Mouse (Mus musculus) embryonic facial prominence, embryonic 14.5 days (tissue): ENCODE measurements around the gene Bora. TPM values are rescaled to one million over a fixed set of nuclear protein-coding genes. Genes with fewer than 3 reads are reported as not detected.
A peak's percentile ranks its signal among the peaks of the same experiment; 100 is the strongest.

Experiments
- ATAC-seq: fragments of 200-750 bp; cut with Nextera tagmentation; 2 replicates; pipeline ENCODE4 v1.8.0; 2017; ENCODE audit warnings: low read depth, moderate number of reproducible peaks, moderate TSS enrichment
- DNase-seq: peaks from one replicate; pipeline ENCODE4 v3.0.0-alpha.2; 2015; ENCODE audit warnings: low spot score
- H3K27ac ChIP-seq: fragments of 300-500 bp; sonication (generic); replicated peaks from 2 replicates; pipeline ENCODE4 v1.5.1; 2014; ENCODE audit warnings: low read depth, mild to moderate bottlenecking, low read length, moderate library complexity
- H3K27me3 ChIP-seq: fragments of 300-500 bp; sonication (generic); replicated peaks from 2 replicates; pipeline ENCODE4 v1.6.1; 2014; ENCODE audit warnings: low read length; ENCODE audit not compliant: control insufficient read depth, insufficient read depth
- H3K36me3 ChIP-seq: fragments of 300-500 bp; sonication (generic); 2 replicates; pipeline ENCODE4 v1.6.1; 2014; ENCODE audit warnings: low read length, mixed read lengths; ENCODE audit not compliant: control insufficient read depth, insufficient read depth
- H3K4me1 ChIP-seq: fragments of 300-500 bp; sonication (generic); 2 replicates; pipeline ENCODE4 v1.6.1; 2014; ENCODE audit warnings: antibody characterized with exemption, low read length; ENCODE audit not compliant: control insufficient read depth, insufficient read depth
- H3K4me2 ChIP-seq: fragments of 300-500 bp; sonication (generic); 2 replicates; pipeline ENCODE4 v1.6.1; 2014; ENCODE audit warnings: low read depth, mild to moderate bottlenecking, low read length, moderate library complexity, mixed read lengths
- H3K4me3 ChIP-seq: fragments of 300-500 bp; sonication (generic); 2 replicates; pipeline ENCODE4 v1.5.1; 2014; ENCODE audit warnings: low read depth, mild to moderate bottlenecking, low read length
- H3K9ac ChIP-seq: fragments of 300-500 bp; sonication (generic); 2 replicates; pipeline ENCODE4 v1.6.1; 2014; ENCODE audit warnings: low read depth, mild to moderate bottlenecking, low read length, moderate library complexity, mixed read lengths
- H3K9me3 ChIP-seq: fragments of 300-500 bp; sonication (generic); 2 replicates; pipeline ENCODE4 v1.6.1; 2016; ENCODE audit warnings: low read length; ENCODE audit not compliant: control insufficient read depth
- WGBS: fragments of 180-500 bp; shearing (Covaris S2); extraction: QIAGEN DNeasy Blood & Tissue Kit; methylation state at CpG from one replicate; pipeline ENCODE4 v1.1.7; 2014; 5-methylcytosine and 5-hydroxymethylcytosine counted together
- polyA plus RNA-seq: library from polyadenylated mRNA; unstranded; fragments of >200 nt; fragmentation: Nextera tagmentation; extraction: Ambion mirVana; gene quantifications from 2 replicates; pipeline ENCODE4 v1.2.1, GENCODE M21; 2014

Gene Bora
- polyA plus RNA-seq, 1 experiment from 2014 or later: 26.7 TPM

- DNase-seq: peak; percentile 5
- Histone ChIP-seq H3K9me3 (no peaks in the 10 kb centered on the region), H3K4me1 (peaks cover 6% of the 10 kb centered on the region; the same call in 1 of the 2 replicates), H3K27me3 (no peaks in the 10 kb centered on the region), H3K9ac (peak overlapping the region; percentile 58), H3K4me3 (peak overlapping the region; percentile 99), H3K4me2 (peak overlapping the region; percentile 57), H3K27ac (no peak overlapping the region), H3K36me3 (peaks cover 65% of the 10 kb centered on the region)
- no peak for ATAC-seq
- 6% methylated on average over 20 of the region's 20 CpGs for WGBS
These were observed 54.1 kb downstream of the Bora start for GRCm38 (mm10) chr14:99099967-99100587.

GRCm38 (mm10) chr14:99103050-99103449, 57.0 kb downstream of the Bora start:
- peaks cover 62% of the 10 kb centered on the region for H3K36me3 ChIP-seq
- H3K27me3 ChIP-seq: no peaks in the 10 kb centered on the region
- no peaks in the 10 kb centered on the region for H3K9me3 ChIP-seq
- H3K4me1 ChIP-seq: peaks cover 6% of the 10 kb centered on the region; the same call in 1 of the 2 replicates
- H3K9ac ChIP-seq: no peak overlapping the region
- WGBS: 94% methylated on average over 4 of the region's 4 CpGs
- H3K4me2 ChIP-seq: no peak overlapping the region
- DNase-seq (no peak), ATAC-seq (no peak)
- no peak overlapping the region for H3K4me3 ChIP-seq
- H3K27ac ChIP-seq: no peak overlapping the region

GRCm38 (mm10) chr14:99104542-99105123, 58.6 kb downstream of the Bora start:
- no peak overlapping the region for H3K27ac ChIP-seq
- WGBS: 91% methylated on average over 6 of the region's 6 CpGs
- H3K36me3 ChIP-seq: peaks cover 73% of the 10 kb centered on the region
- no peak for DNase-seq
- no peaks in the 10 kb centered on the region for H3K4me1 ChIP-seq
- H3K4me3 ChIP-seq: no peak overlapping the region
- no peaks in the 10 kb centered on the region for H3K27me3 ChIP-seq
- no peaks in the 10 kb centered on the region for H3K9me3 ChIP-seq
- H3K4me2 ChIP-seq: no peak overlapping the region
- no peak for ATAC-seq
- H3K9ac ChIP-seq: no peak overlapping the region

- no peaks in the 10 kb centered on the region for H3K4me1 ChIP-seq
- no peak overlapping the region for H3K4me3 ChIP-seq
- DNase-seq: no peak
- no peak for ATAC-seq
- no peaks in the 10 kb centered on the region for H3K27me3 ChIP-seq
- WGBS: 79% methylated on average over 2 of the region's 2 CpGs
- H3K4me2 ChIP-seq: no peak overlapping the region
- H3K27ac ChIP-seq: no peak overlapping the region
- peaks cover 88% of the 10 kb centered on the region for H3K36me3 ChIP-seq
- H3K9me3 ChIP-seq: no peaks in the 10 kb centered on the region
- no peak overlapping the region for H3K9ac ChIP-seq
These were observed 60.6 kb downstream of the Bora start for GRCm38 (mm10) chr14:99106671-99107070.

GRCm38 (mm10) chr14:99107631-99108187, 61.7 kb downstream of the Bora start:
- no peak overlapping the region for H3K9ac ChIP-seq
- no peak for DNase-seq
- H3K36me3 ChIP-seq: peaks cover 87% of the 10 kb centered on the region
- H3K27me3 ChIP-seq: no peaks in the 10 kb centered on the region
- 75% methylated on average over 2 of the region's 2 CpGs for WGBS
- ATAC-seq: no peak
- H3K4me3 ChIP-seq: no peak overlapping the region
- H3K9me3 ChIP-seq: no peaks in the 10 kb centered on the region
- no peak overlapping the region for H3K27ac ChIP-seq
- H3K4me1 ChIP-seq: no peaks in the 10 kb centered on the region
- no peak overlapping the region for H3K4me2 ChIP-seq

- ATAC-seq: no peak
- H3K4me2 ChIP-seq: no peak overlapping the region
- no peaks in the 10 kb centered on the region for H3K9me3 ChIP-seq
- H3K4me1 ChIP-seq: no peaks in the 10 kb centered on the region
- H3K36me3 ChIP-seq: peaks cover 85% of the 10 kb centered on the region
- 85% methylated on average over 6 of the region's 6 CpGs for WGBS
- H3K27me3 ChIP-seq: no peaks in the 10 kb centered on the region
- no peak overlapping the region for H3K4me3 ChIP-seq
- no peak for DNase-seq
- H3K9ac ChIP-seq: no peak overlapping the region
- no peak overlapping the region for H3K27ac ChIP-seq
These were observed 62.7 kb downstream of the Bora start for GRCm38 (mm10) chr14:99108762-99109161.

GRCm38 (mm10) chr14:99117576-99117975, 71.6 kb downstream of the Bora start:
- Histone ChIP-seq H3K36me3 (peaks cover 44% of the 10 kb centered on the region), H3K4me2 (no peak overlapping the region), H3K27me3 (no peaks in the 10 kb centered on the region), H3K9me3 (no peaks in the 10 kb centered on the region), H3K27ac (no peak overlapping the region), H3K9ac (no peak overlapping the region), H3K4me1 (no peaks in the 10 kb centered on the region), H3K4me3 (no peak overlapping the region)
- peak; percentile 15 for DNase-seq
- WGBS: 81% methylated on average over 4 of the region's 4 CpGs
- no peak for ATAC-seq

- Histone ChIP-seq H3K4me3 (no peak overlapping the region), H3K27me3 (no peaks in the 10 kb centered on the region), H3K4me2 (no peak overlapping the region), H3K36me3 (peaks cover 21% of the 10 kb centered on the region), H3K9me3 (no peaks in the 10 kb centered on the region), H3K9ac (no peak overlapping the region), H3K27ac (no peak overlapping the region), H3K4me1 (no peaks in the 10 kb centered on the region)
- 89% methylated on average over 11 of the region's 11 CpGs for WGBS
- ATAC-seq (no peak), DNase-seq (no peak)
These were observed 75.7 kb downstream of the Bora start for GRCm38 (mm10) chr14:99121584-99122339.
